ENCODE assay signal across 40 mouse cellular contexts in genomic region chr7:57502809-57503208, GRCm38 (mm10). TPM values are rescaled to one million over a fixed set of nuclear protein-coding genes. Genes with fewer than 3 reads are reported as not detected.
"Had no signal": no experiment of that assay in that cellular context is flagged by ENCODE, and none has a peak within 500 bp of the region (broad histone marks: within the 10 kb centered on the region; RNA-seq: fewer than 3 reads in every experiment).

No protein-coding gene starts in this region.

- H3K9me3 ChIP-seq: heart, embryonic 10.5 days; heart, embryonic 12.5 days; heart, embryonic 13.5 days; heart, embryonic 15.5 days; hindbrain, embryonic 10.5 days; hindbrain, embryonic 12.5 days; hindbrain, embryonic 13.5 days; hindbrain, embryonic 15.5 days; intestine, embryonic 15.5 days; kidney, embryonic 15.5 days had no signal

- H3K4me2 ChIP-seq: heart, embryonic 11.5 days; heart, embryonic 12.5 days; heart, embryonic 13.5 days; heart, embryonic 15.5 days; hindbrain, embryonic 12.5 days; hindbrain, embryonic 13.5 days; hindbrain, embryonic 14.5 days; hindbrain, embryonic 15.5 days; intestine, embryonic 15.5 days; kidney, embryonic 15.5 days had no signal

- H3K36me3 ChIP-seq: heart, embryonic 10.5 days; heart, embryonic 12.5 days; heart, embryonic 13.5 days; heart, embryonic 15.5 days; hindbrain, embryonic 10.5 days; hindbrain, embryonic 12.5 days; hindbrain, embryonic 13.5 days; hindbrain, embryonic 15.5 days; intestine, embryonic 15.5 days; kidney, embryonic 15.5 days had no signal

- H3K9ac ChIP-seq: heart, embryonic 12.5 days; heart, embryonic 13.5 days; heart, embryonic 15.5 days; hindbrain, embryonic 12.5 days; hindbrain, embryonic 13.5 days; hindbrain, embryonic 14.5 days; hindbrain, embryonic 15.5 days; intestine, embryonic 15.5 days; kidney, embryonic 15.5 days had no signal

- H3K4me3 ChIP-seq: heart, embryonic 10.5 days; heart, embryonic 12.5 days; heart, embryonic 13.5 days; heart, embryonic 15.5 days; hindbrain, embryonic 10.5 days; hindbrain, embryonic 12.5 days; hindbrain, embryonic 13.5 days; hindbrain, embryonic 15.5 days; intestine, embryonic 15.5 days; kidney, embryonic 15.5 days; left cerebral cortex, adult 2 months had no signal

- H3K27ac ChIP-seq: heart, embryonic 10.5 days; heart, embryonic 13.5 days; heart, embryonic 15.5 days; hindbrain, embryonic 10.5 days; hindbrain, embryonic 12.5 days; hindbrain, embryonic 13.5 days; hindbrain, embryonic 14.5 days; hindbrain, embryonic 15.5 days; hindbrain, postnatal 0 days; intestine, embryonic 15.5 days; kidney, embryonic 15.5 days; kidney, postnatal 0 days; left cerebral cortex, adult 2 months had no signal

- DNase-seq: heart, postnatal 10 days; heart, postnatal 14 days; heart, postnatal 36 days; heart, postnatal 4 days; kidney, adult 11 months; kidney, adult 18-20 months; kidney, adult 2 months; kidney, adult 8-10 months; kidney, adult 9 months; kidney, postnatal 10 days; kidney, postnatal 14 days; kidney, postnatal 25 days; kidney, postnatal 36 days; kidney, postnatal 4 days; layer of hippocampus, adult 9-11 months; layer of hippocampus, postnatal 36 days had no signal

- H3K4me1 ChIP-seq: heart, embryonic 10.5 days; heart, embryonic 12.5 days; heart, embryonic 13.5 days; heart, embryonic 15.5 days; hindbrain, embryonic 10.5 days; hindbrain, embryonic 12.5 days; hindbrain, embryonic 13.5 days; hindbrain, embryonic 15.5 days; intestine, embryonic 15.5 days; kidney, embryonic 15.5 days had no signal

- ATAC-seq: hindbrain, embryonic 16.5 days; hindbrain, postnatal 0 days; inflammation-experienced regulatory T-cells, adult 6 months; intestine, embryonic 15.5 days; intestine, embryonic 16.5 days; intestine, postnatal 0 days had no signal

RNA-seq across cellular contexts. Expression of gene Gabra5, which starts 7.0 kb away (rescaled TPM):
- total RNA-seq: heart, postnatal 10 days; heart, postnatal 14 days; heart, postnatal 25 days; heart, postnatal 36 days; heart, postnatal 4 days; hematopoietic stem cell, adult 5-6 weeks had no signal
- polyA plus RNA-seq: heart, embryonic 11.5 days; heart, embryonic 16.5 days; heart, postnatal 0 days; inflammation-experienced regulatory T-cells, adult 6 months; large intestine, adult 2 months had no signal
